Mouse (Mus musculus): ENCODE measurements around the gene Doc2a.
A peak's percentile ranks its signal among the peaks of the same experiment; 100 is the strongest.

GRCm38 (mm10) chr7:126832036-126832598, 15.1 kb upstream of the Doc2a start:
- TF ChIP-seq POLR2A (IDR thresholded peaks at IDR 0.05; ENCODE audit: insufficient read depth, low read depth, low read length) (no peak), CTCF (IDR thresholded peaks at IDR 0.05) (peak; percentile 92)
